Mouse (Mus musculus) G1E (cell line): ENCODE measurements around the gene 2900011O08Rik. TPM values are rescaled to one million over a fixed set of nuclear protein-coding genes. Genes with fewer than 3 reads are reported as not detected.
A peak's percentile ranks its signal among the peaks of the same experiment; 100 is the strongest.

Source experiments
- ATAC-seq: 2 replicates; pipeline ENCODE4 v1.8.0; 2016; ENCODE audit warnings: mild to moderate bottlenecking; ENCODE audit not compliant: insufficient number of reproducible peaks, poor library complexity, low FRiP score, severe bottlenecking; ENCODE audit errors: extremely low read depth
- DNase-seq: peaks from one replicate; pipeline ENCODE4 v3.0.0; 2012; ENCODE audit warnings: low spot score
- H3K27me3 ChIP-seq: 2 replicates; pipeline ENCODE4 v1.6.1; 2012; ENCODE audit warnings: mild to moderate bottlenecking, low read length, inconsistent platforms; ENCODE audit not compliant: insufficient read depth
- H3K36me3 ChIP-seq: replicated peaks from 2 replicates; pipeline ENCODE3; 2012; ENCODE audit warnings: mild to moderate bottlenecking, inconsistent platforms
- H3K4me1 ChIP-seq: 2 replicates; pipeline ENCODE4 v1.6.1; 2012; ENCODE audit warnings: low read depth, low read length, inconsistent platforms, mixed read lengths; ENCODE audit not compliant: insufficient read depth
- H3K4me3 ChIP-seq: 2 replicates; pipeline ENCODE4 v1.5.1; 2012; ENCODE audit warnings: low read depth, mild to moderate bottlenecking, inconsistent platforms, low read length, moderate library complexity, mixed read lengths
- H3K9me3 ChIP-seq: replicated peaks from 2 replicates; pipeline ENCODE4 v1.6.1; 2012; ENCODE audit warnings: inconsistent platforms
- CTCF ChIP-seq: IDR thresholded peaks from 2 replicates; pipeline ENCODE4 v1.5.1; 2012; ENCODE audit warnings: low read depth, low read length, inconsistent platforms, mixed read lengths
- GATA1 ChIP-seq: IDR thresholded peaks from 2 replicates; pipeline ENCODE4 v1.6.1; 2012; ENCODE audit warnings: borderline replicate concordance, low read length, inconsistent platforms, mixed read lengths
- GATA2 ChIP-seq: IDR thresholded peaks from 2 replicates; pipeline ENCODE4 v1.6.1; 2012; ENCODE audit warnings: low read depth, low read length, inconsistent platforms, borderline replicate concordance
- POLR2AphosphoS5 ChIP-seq: IDR thresholded peaks from 2 replicates; pipeline ENCODE4 v1.6.1; 2012; ENCODE audit warnings: low read depth, low read length, inconsistent platforms; ENCODE audit not compliant: insufficient replicate concordance
- TAL1 ChIP-seq: conservative IDR thresholded peaks from 2 replicates; pipeline ENCODE4 v1.6.1; 2012; ENCODE audit warnings: low read depth, low read length, inconsistent platforms, mixed read lengths
- polyA plus RNA-seq: library from polyadenylated mRNA; stranded (reverse); fragments of >175 nt; gene quantifications from 2 replicates; pipeline ENCODE4 v1.2.3, GENCODE M21; 2012
- total RNA-seq, 2 experiments: library from RNA; stranded (forward) in 1 of 2; stranded (reverse) in 1 of 2; fragments of 200-1000 nt in 1 of 2; fragments of >200 nt in 1 of 2; fragmentation: Nextera tagmentation in 1 of 2; gene quantifications; 2 replicates each; pipeline ENCODE4 v1.2.3; 2014 to 2017

2900011O08Rik gene
- total RNA-seq (2014; fragmentation: Nextera tagmentation), result not detected in 2 replicates
- 0.05 and 0.06 TPM in 2 replicates for total RNA-seq (2017)
- not detected in 2 replicates for polyA plus RNA-seq

GRCm38 (mm10) chr16:13986574-13987478 is at the start of gene 2900011O08Rik, which contains the start of gene Ifitm7:
2900011O08Rik (plus strand) TSS chr16:13986604.
Ifitm7 (minus strand) TSS chr16:13986888.
- no peak for TF ChIP-seq GATA1
- no peak for TF ChIP-seq TAL1
- no peak for TF ChIP-seq GATA2
- DNase-seq (no peak), ATAC-seq (no peak)
- Histone ChIP-seq H3K9me3 (no peaks in the 10 kb centered on the region), H3K4me1 (no peaks in the 10 kb centered on the region), H3K4me3 (no peak within 1 kb of the TSS), H3K36me3 (no peaks in the 10 kb centered on the region), H3K27me3 (peaks cover 17% of the 10 kb centered on the region)

- Histone ChIP-seq H3K4me1 (no peaks in the 10 kb centered on the region), H3K4me3 (no peak overlapping the region; the same call in 1 of the 2 replicates), H3K36me3 (no peaks in the 10 kb centered on the region)
Observed at GRCm38 (mm10) chr16:13940139-13940846, 46.1 kb upstream of the 2900011O08Rik start.

GRCm38 (mm10) chr16:13940847-13941395 is 45.5 kb upstream of the 2900011O08Rik start:
- Histone ChIP-seq H3K36me3 (no peaks in the 10 kb centered on the region), H3K9me3 (no peaks in the 10 kb centered on the region), H3K4me1 (no peaks in the 10 kb centered on the region), H3K4me3 (no peak overlapping the region; the same call in 1 of the 2 replicates), H3K27me3 (peaks cover 5% of the 10 kb centered on the region)
- ATAC-seq, result no peak
- DNase-seq, result no peak
- no peak for TF ChIP-seq CTCF

More at GRCm38 (mm10) chr16:13940139-13940846, 46.1 kb upstream of the 2900011O08Rik start:
- H3K27me3 ChIP-seq, result peaks cover 5% of the 10 kb centered on the region
- DNase-seq, result no peak
- H3K9me3 ChIP-seq, result no peaks in the 10 kb centered on the region
- ATAC-seq, result no peak
- TF ChIP-seq GATA2, result no peak
- no peak for TF ChIP-seq CTCF
- no peak for TF ChIP-seq POLR2AphosphoS5
- no peak for TF ChIP-seq GATA1
- TF ChIP-seq TAL1, result no peak

- ATAC-seq (peak; percentile 15; the same call in 1 of the 2 replicates), DNase-seq (no peak)
- Histone ChIP-seq H3K27me3 (peaks cover 8% of the 10 kb centered on the region), H3K4me1 (no peaks in the 10 kb centered on the region), H3K9me3 (no peaks in the 10 kb centered on the region), H3K36me3 (no peaks in the 10 kb centered on the region), H3K4me3 (no peak overlapping the region)
- TF ChIP-seq TAL1 (no peak), GATA2 (no peak), POLR2AphosphoS5 (no peak), GATA1 (no peak), CTCF (no peak)
Observed at GRCm38 (mm10) chr16:13944178-13944577, 42.2 kb upstream of the 2900011O08Rik start.

- no peak for DNase-seq
- Histone ChIP-seq H3K4me1 (no peaks in the 10 kb centered on the region), H3K27me3 (peaks cover 8% of the 10 kb centered on the region), H3K36me3 (no peaks in the 10 kb centered on the region), H3K4me3 (no peak overlapping the region), H3K9me3 (no peaks in the 10 kb centered on the region)
- no peak for ATAC-seq
- TF ChIP-seq POLR2AphosphoS5, result no peak
- TF ChIP-seq GATA2, result no peak
- no peak for TF ChIP-seq TAL1
- TF ChIP-seq GATA1, result no peak
- no peak for TF ChIP-seq CTCF
Observed at GRCm38 (mm10) chr16:13944752-13945151, 41.7 kb upstream of the 2900011O08Rik start.

- DNase-seq (no peak), ATAC-seq (no peak)
- Histone ChIP-seq H3K4me3 (no peak overlapping the region), H3K36me3 (no peaks in the 10 kb centered on the region), H3K9me3 (no peaks in the 10 kb centered on the region), H3K4me1 (no peaks in the 10 kb centered on the region), H3K27me3 (peaks cover 8% of the 10 kb centered on the region)
- TF ChIP-seq CTCF (no peak), TAL1 (no peak), POLR2AphosphoS5 (no peak), GATA2 (no peak), GATA1 (no peak)
Observed at GRCm38 (mm10) chr16:13945153-13945552, 41.3 kb upstream of the 2900011O08Rik start.
